Mouse (Mus musculus) hindbrain, postnatal 0 days (tissue): ENCODE data around the gene Olfr597. TPM values are rescaled to one million over a fixed set of nuclear protein-coding genes. Genes with fewer than 3 reads are reported as not detected.
"Not testable (repeated sequence)": the region's sequence is repeated elsewhere in the genome, so short reads cannot be mapped to it uniquely, and the experiment has no call there.

Experiments used
- ATAC-seq: fragments of 200-750 bp; cut with Nextera tagmentation; 2 replicates; pipeline ENCODE4 v1.8.0; 2017; ENCODE audit warnings: mild to moderate bottlenecking, moderate TSS enrichment, moderate library complexity
- DNase-seq: peaks from one replicate; pipeline ENCODE4 v3.0.0-alpha.2; 2015; ENCODE audit warnings: low spot score
- H3K27ac ChIP-seq: fragments of 300-500 bp; sonication (generic); 2 replicates; pipeline ENCODE4 v1.5.1; 2014; ENCODE audit warnings: mild to moderate bottlenecking
- H3K27me3 ChIP-seq: fragments of 300-500 bp; sonication (generic); 2 replicates; pipeline ENCODE4 v1.6.1; 2014; ENCODE audit warnings: low read length, mixed read lengths; ENCODE audit not compliant: insufficient read depth
- H3K36me3 ChIP-seq: fragments of 300-500 bp; sonication (generic); 2 replicates; pipeline ENCODE4 v1.6.1; 2014; ENCODE audit warnings: low read length, mixed read lengths; ENCODE audit not compliant: insufficient read depth
- H3K4me1 ChIP-seq: fragments of 300-500 bp; sonication (generic); 2 replicates; pipeline ENCODE4 v1.6.1; 2014; ENCODE audit warnings: antibody characterized with exemption, low read length, mixed read lengths; ENCODE audit not compliant: insufficient read depth
- H3K4me2 ChIP-seq: fragments of 300-500 bp; sonication (generic); 2 replicates; pipeline ENCODE4 v1.6.1; 2014; ENCODE audit warnings: low read depth, mild to moderate bottlenecking, low read length, moderate library complexity, mixed read lengths
- H3K4me3 ChIP-seq: fragments of 300-500 bp; sonication (generic); 2 replicates; pipeline ENCODE4 v1.5.1; 2014; ENCODE audit warnings: low read length
- H3K9ac ChIP-seq: fragments of 300-500 bp; sonication (generic); replicated peaks from 2 replicates; pipeline ENCODE4 v1.6.1; 2014; ENCODE audit warnings: mild to moderate bottlenecking, low read length, moderate library complexity, mixed read lengths
- H3K9me3 ChIP-seq: fragments of 300-500 bp; sonication (generic); 2 replicates; pipeline ENCODE4 v1.6.1; 2016; ENCODE audit warnings: low read length, mixed read lengths
- CTCF ChIP-seq: IDR thresholded peaks from 2 replicates; pipeline ENCODE4 v1.5.1; 2016; ENCODE audit warnings: antibody characterized with exemption, control low read depth, low read depth
- WGBS: fragments of 180-500 bp; shearing (Covaris S2); extraction: QIAGEN DNeasy Blood & Tissue Kit; methylation state at CpG from one replicate; pipeline ENCODE4 v1.1.7; 2014; 5-methylcytosine and 5-hydroxymethylcytosine counted together
- microRNA-seq, 2 experiments: library from miRNA; unstranded; fragments of <30 nt; microRNA quantifications; one replicate each; pipeline ENCODE4; 2016
- polyA plus RNA-seq: library from polyadenylated mRNA; unstranded; fragments of >200 nt; fragmentation: Nextera tagmentation; extraction: Ambion mirVana; gene quantifications from 2 replicates; pipeline ENCODE4 v1.2.1, GENCODE M21; 2015
- total RNA-seq: library from RNA; depleted of rRNA; stranded (reverse); fragments of >200 nt; gene quantifications from 2 replicates; pipeline ENCODE4 v1.2.3, GENCODE M21; 2014; rRNA removed

Gene Olfr597
- total RNA-seq (not detected in 2 replicates), polyA plus RNA-seq (not detected in 2 replicates)

GRCm38 (mm10) chr7:103316015-103316414 lies at the start of gene Olfr597:
Gene Olfr597 (plus strand): TSS chr7:103316315.
- not testable (repeated sequence) for ATAC-seq, H3K36me3 ChIP-seq, H3K4me1 ChIP-seq, H3K4me3 ChIP-seq, H3K9ac ChIP-seq, DNase-seq, H3K4me2 ChIP-seq, H3K9me3 ChIP-seq, H3K27me3 ChIP-seq, H3K27ac ChIP-seq
- 85% methylated on average over 2 of the region's 2 CpGs for WGBS

DNA sequence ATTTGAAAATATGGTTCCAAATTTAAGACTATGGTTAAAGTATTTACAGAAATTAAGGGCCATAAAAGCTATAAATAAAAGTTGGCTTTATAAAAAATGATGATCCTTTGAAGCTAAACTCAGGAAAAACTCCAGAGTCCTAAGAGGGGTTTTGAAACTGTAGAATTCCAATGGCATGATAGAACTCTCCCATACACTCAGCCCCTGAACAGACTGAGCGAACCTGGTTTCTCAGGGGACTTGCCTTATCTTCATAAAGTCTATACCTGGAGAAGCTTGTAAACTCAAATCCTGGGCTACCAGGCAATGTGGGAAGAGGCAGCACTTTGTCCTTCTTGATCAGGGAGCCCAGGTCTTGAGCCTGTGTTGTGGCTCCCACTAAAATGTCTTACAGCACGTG lies 10.8 kb upstream of the Olfr597 start, which contains the start of gene Olfr596:
Gene Olfr596, plus strand, starts transcription at position 301 of the 400 bp plus-strand sequence.
- not testable (repeated sequence) for H3K4me3 ChIP-seq, DNase-seq, H3K4me2 ChIP-seq, H3K36me3 ChIP-seq, ATAC-seq, H3K4me1 ChIP-seq, H3K9ac ChIP-seq, H3K9me3 ChIP-seq, H3K27me3 ChIP-seq, H3K27ac ChIP-seq
- WGBS = 79% methylated on average over 2 of the region's 2 CpGs

DNA sequence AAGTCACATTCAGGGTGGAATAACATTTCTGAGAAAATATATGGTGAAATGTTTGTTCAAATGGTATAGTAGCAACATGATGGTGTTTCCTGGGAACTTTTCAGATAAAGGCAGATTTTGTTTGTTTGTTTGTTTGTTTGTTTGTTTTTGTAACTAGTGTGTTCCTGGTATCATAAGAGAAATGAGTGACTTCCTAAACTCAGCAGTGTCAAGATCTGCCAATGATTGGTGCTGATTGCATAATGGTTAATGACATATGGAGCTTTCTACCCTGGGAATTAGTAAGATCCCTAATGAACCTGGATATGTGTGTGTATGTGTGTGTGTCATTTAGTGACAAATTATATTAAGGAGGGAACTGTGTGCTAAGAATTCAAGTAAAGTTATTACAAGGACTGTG lies 7.2 kb downstream of the Olfr597 start, which contains the start of gene Olfr598:
Gene Olfr598, plus strand, starts transcription at position 301 of the 400 bp plus-strand sequence.
- DNase-seq = no peak
- no peaks in the 10 kb centered on the region for H3K9me3 ChIP-seq
- no peaks in the 10 kb centered on the region for H3K36me3 ChIP-seq
- no peak within 1 kb of the TSS for H3K4me3 ChIP-seq
- no peaks in the 10 kb centered on the region for H3K4me1 ChIP-seq
- no peak within 1 kb of the TSS for H3K9ac ChIP-seq
- H3K27me3 ChIP-seq = no peaks in the 10 kb centered on the region
- H3K4me2 ChIP-seq = no peak within 1 kb of the TSS
- no peak within 1 kb of the TSS for H3K27ac ChIP-seq
- no peak for ATAC-seq
- TF ChIP-seq CTCF = no peak

DNA sequence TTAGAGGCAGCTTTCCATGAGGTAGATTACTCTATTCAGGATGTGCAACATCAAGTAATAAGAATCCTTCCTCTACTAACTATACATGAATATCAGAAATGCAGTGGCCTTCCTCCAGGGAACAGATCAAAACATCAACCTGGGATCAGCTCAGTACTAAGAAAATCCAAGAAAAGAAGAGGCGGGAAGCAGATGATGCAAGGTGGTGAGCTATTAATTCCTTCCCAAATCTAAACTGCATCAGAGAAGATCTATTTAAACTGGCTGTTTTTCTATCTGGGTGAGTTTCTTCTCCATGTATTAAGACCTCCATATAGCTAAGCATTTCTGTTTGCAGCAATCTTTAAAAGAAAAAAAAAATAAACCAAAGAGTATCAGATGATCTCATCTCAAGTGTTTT lies 19.5 kb downstream of the Olfr597 start, which contains the start of gene Olfr599:
Gene Olfr599, plus strand, starts transcription at position 301 of the 400 bp plus-strand sequence.
- WGBS = 93% methylated on average over 1 of the region's 1 CpGs
- no peak for TF ChIP-seq CTCF
- Histone ChIP-seq H3K9me3 (no peaks in the 10 kb centered on the region), H3K4me1 (no peaks in the 10 kb centered on the region), H3K9ac (no peak within 1 kb of the TSS), H3K27ac (no peak within 1 kb of the TSS), H3K36me3 (no peaks in the 10 kb centered on the region), H3K4me3 (no peak within 1 kb of the TSS), H3K27me3 (no peaks in the 10 kb centered on the region), H3K4me2 (no peak within 1 kb of the TSS)
- no peak for ATAC-seq
- no peak for DNase-seq

DNA sequence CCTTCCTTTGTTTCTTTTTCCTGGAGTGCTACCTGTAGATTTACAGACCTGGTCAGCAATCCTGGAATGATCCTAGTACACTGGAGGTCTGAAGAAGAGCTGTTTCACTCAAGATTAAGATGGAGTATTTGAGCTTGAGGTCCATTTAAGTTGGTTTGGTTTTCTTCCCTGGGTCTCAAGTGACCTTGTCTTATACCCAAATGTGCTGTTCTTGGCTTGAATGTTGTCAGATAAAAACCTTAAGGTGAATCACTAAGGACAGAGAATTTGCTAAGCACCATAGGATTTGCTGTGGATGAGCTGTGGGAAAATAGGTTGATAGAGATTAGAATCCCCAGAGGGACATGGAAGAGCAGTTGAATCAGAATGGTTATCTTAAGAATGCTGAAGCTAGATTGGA lies 33.5 kb downstream of the Olfr597 start, which contains the start of gene Olfr600:
Gene Olfr600, minus strand, starts transcription at position 101 of the 400 bp plus-strand sequence.
- no peaks in the 10 kb centered on the region for H3K4me1 ChIP-seq
- ATAC-seq (no peak), DNase-seq (no peak)
- no peak within 1 kb of the TSS for H3K4me3 ChIP-seq
- no peak for TF ChIP-seq CTCF
- H3K9ac ChIP-seq = no peak within 1 kb of the TSS
- no peaks in the 10 kb centered on the region for H3K36me3 ChIP-seq
- H3K27ac ChIP-seq = no peak within 1 kb of the TSS
- no peak within 1 kb of the TSS for H3K4me2 ChIP-seq
- H3K27me3 ChIP-seq = no peaks in the 10 kb centered on the region
- H3K9me3 ChIP-seq = no peaks in the 10 kb centered on the region

DNA sequence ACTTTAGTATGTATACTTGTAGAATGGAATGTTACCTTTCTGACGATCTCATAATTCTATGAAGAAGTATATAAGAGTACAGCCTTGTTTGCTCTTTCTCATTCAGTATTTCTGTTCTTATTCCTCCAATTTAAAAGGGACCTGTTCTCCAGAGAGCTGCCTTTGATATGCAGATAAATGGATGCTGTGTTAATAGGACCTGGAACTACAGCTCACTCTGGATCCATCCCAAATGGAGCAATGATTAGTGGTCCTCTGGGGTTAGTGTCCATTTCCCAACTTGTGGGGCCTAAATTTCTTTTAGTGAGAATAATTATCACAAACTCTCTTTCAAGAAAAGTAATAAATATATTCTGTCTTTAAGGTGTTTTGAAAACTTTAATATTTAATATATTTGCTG lies 46.4 kb downstream of the Olfr597 start, which contains the start of gene Olfr601:
Gene Olfr601, minus strand, starts transcription at position 101 of the 400 bp plus-strand sequence.
- no peaks in the 10 kb centered on the region for H3K27me3 ChIP-seq
- DNase-seq (no peak), ATAC-seq (no peak)
- H3K4me2 ChIP-seq = no peak within 1 kb of the TSS
- no peaks in the 10 kb centered on the region for H3K4me1 ChIP-seq
- H3K27ac ChIP-seq = no peak within 1 kb of the TSS
- H3K9me3 ChIP-seq = no peaks in the 10 kb centered on the region
- WGBS = 93% methylated on average over 1 of the region's 1 CpGs
- no peak for TF ChIP-seq CTCF
- no peak within 1 kb of the TSS for H3K4me3 ChIP-seq
- H3K36me3 ChIP-seq = no peaks in the 10 kb centered on the region
- H3K9ac ChIP-seq = no peak within 1 kb of the TSS

Small RNAs within 50 kb of the gene (microRNA-seq; reads per million reads assigned to microRNA genes)
- 0 reads per million in 2 experiments for gene Gm23550

Other genes with a start within 250 kb of the Olfr597 start
- gene Olfr584, start 234.4 kb upstream of the Olfr597 start, total RNA-seq = not detected in 2 replicates
- not detected in 2 replicates for gene Olfr584, start 234.4 kb upstream of the Olfr597 start, polyA plus RNA-seq
- gene Olfr585, start 218.6 kb upstream of the Olfr597 start, total RNA-seq = not detected in 2 replicates
- not detected in 2 replicates for gene Olfr585, start 218.6 kb upstream of the Olfr597 start, polyA plus RNA-seq
- not detected in 2 replicates for gene Olfr586, start 190.7 kb upstream of the Olfr597 start, total RNA-seq
- not detected in 2 replicates for gene Olfr586, start 190.7 kb upstream of the Olfr597 start, polyA plus RNA-seq
- not detected in 2 replicates for gene Olfr588-ps1, start 175.4 kb upstream of the Olfr597 start, total RNA-seq
- gene Olfr588-ps1, start 175.4 kb upstream of the Olfr597 start, polyA plus RNA-seq = not detected in 2 replicates
- gene Olfr589, start 160.0 kb upstream of the Olfr597 start, total RNA-seq = not detected in 2 replicates
- gene Olfr589, start 160.0 kb upstream of the Olfr597 start, polyA plus RNA-seq = not detected in 2 replicates
- gene Olfr591, start 138.0 kb upstream of the Olfr597 start, total RNA-seq = not detected in 2 replicates
- not detected in 2 replicates for gene Olfr591, start 138.0 kb upstream of the Olfr597 start, polyA plus RNA-seq
- gene Olfr592, start 131.5 kb upstream of the Olfr597 start, total RNA-seq = not detected in 2 replicates
- gene Olfr592, start 131.5 kb upstream of the Olfr597 start, polyA plus RNA-seq = not detected in 2 replicates
- gene Olfr593, start 104.5 kb upstream of the Olfr597 start, total RNA-seq = not detected in 2 replicates
- gene Olfr593, start 104.5 kb upstream of the Olfr597 start, polyA plus RNA-seq = not detected in 2 replicates
- gene Olfr594, start 99.3 kb upstream of the Olfr597 start, total RNA-seq = not detected in 2 replicates
- not detected in 2 replicates for gene Olfr594, start 99.3 kb upstream of the Olfr597 start, polyA plus RNA-seq
- not detected in 2 replicates for gene Usp17ld, start 63.8 kb upstream of the Olfr597 start, total RNA-seq
- gene Usp17ld, start 63.8 kb upstream of the Olfr597 start, polyA plus RNA-seq = not detected in 2 replicates
- gene Olfr596, start 10.7 kb upstream of the Olfr597 start, total RNA-seq = not detected in 2 replicates
- gene Olfr596, start 10.7 kb upstream of the Olfr597 start, polyA plus RNA-seq = not detected in 2 replicates
- not detected in 2 replicates for gene Olfr598, start 7.3 kb downstream of the Olfr597 start, total RNA-seq
- not detected in 2 replicates for gene Olfr598, start 7.3 kb downstream of the Olfr597 start, polyA plus RNA-seq
- not detected in 2 replicates for gene Olfr599, start 19.6 kb downstream of the Olfr597 start, total RNA-seq
- gene Olfr599, start 19.6 kb downstream of the Olfr597 start, polyA plus RNA-seq = not detected in 2 replicates
- not detected in 2 replicates for gene Olfr600, start 33.4 kb downstream of the Olfr597 start, total RNA-seq
- gene Olfr600, start 33.4 kb downstream of the Olfr597 start, polyA plus RNA-seq = not detected in 2 replicates
- gene Olfr601, start 46.3 kb downstream of the Olfr597 start, total RNA-seq = not detected in 2 replicates
- gene Olfr601, start 46.3 kb downstream of the Olfr597 start, polyA plus RNA-seq = not detected in 2 replicates
- gene Olfr603, start 69.9 kb downstream of the Olfr597 start, total RNA-seq = not detected in 2 replicates
- not detected in 2 replicates for gene Olfr603, start 69.9 kb downstream of the Olfr597 start, polyA plus RNA-seq
- not detected in 2 replicates for gene Usp17lc, start 98.8 kb downstream of the Olfr597 start, total RNA-seq
- gene Usp17lc, start 98.8 kb downstream of the Olfr597 start, polyA plus RNA-seq = not detected in 2 replicates
- not detected in 2 replicates for gene Olfr605, start 129.1 kb downstream of the Olfr597 start, total RNA-seq
- gene Olfr605, start 129.1 kb downstream of the Olfr597 start, polyA plus RNA-seq = not detected in 2 replicates
- gene Olfr606, start 132.7 kb downstream of the Olfr597 start, total RNA-seq = not detected in 2 replicates
- gene Olfr606, start 132.7 kb downstream of the Olfr597 start, polyA plus RNA-seq = not detected in 2 replicates
- not detected in 2 replicates for gene Olfr607, start 147.8 kb downstream of the Olfr597 start, total RNA-seq
- gene Olfr607, start 147.8 kb downstream of the Olfr597 start, polyA plus RNA-seq = not detected in 2 replicates
- gene Olfr608, start 153.6 kb downstream of the Olfr597 start, total RNA-seq = not detected in 2 replicates
- not detected in 2 replicates for gene Olfr608, start 153.6 kb downstream of the Olfr597 start, polyA plus RNA-seq
- gene Olfr609, start 181.7 kb downstream of the Olfr597 start, total RNA-seq = not detected in 2 replicates
- gene Olfr609, start 181.7 kb downstream of the Olfr597 start, polyA plus RNA-seq = not detected in 2 replicates
- not detected in 2 replicates for gene Olfr610, start 195.8 kb downstream of the Olfr597 start, total RNA-seq
- not detected in 2 replicates for gene Olfr610, start 195.8 kb downstream of the Olfr597 start, polyA plus RNA-seq
- not detected in 2 replicates for gene Olfr611, start 204.5 kb downstream of the Olfr597 start, total RNA-seq
- gene Olfr611, start 204.5 kb downstream of the Olfr597 start, polyA plus RNA-seq = not detected in 2 replicates
- gene Olfr612, start 226.4 kb downstream of the Olfr597 start, total RNA-seq = not detected in 2 replicates
- not detected in 2 replicates for gene Olfr612, start 226.4 kb downstream of the Olfr597 start, polyA plus RNA-seq
- gene Olfr613, start 231.8 kb downstream of the Olfr597 start, total RNA-seq = not detected in 2 replicates
- gene Olfr613, start 231.8 kb downstream of the Olfr597 start, polyA plus RNA-seq = not detected in 2 replicates
- gene Olfr615, start 239.8 kb downstream of the Olfr597 start, total RNA-seq = not detected in 2 replicates
- gene Olfr615, start 239.8 kb downstream of the Olfr597 start, polyA plus RNA-seq = not detected in 2 replicates